ENCODE assay signal across 8 mouse cellular contexts in genomic region chr5:33995843-33996693, GRCm38 (mm10). TPM values are rescaled to one million over a fixed set of nuclear protein-coding genes. Genes with fewer than 3 reads are reported as not detected.
DNase-seq lines count a peak whose midpoint lies in the region; ATAC-seq and TF ChIP-seq lines count a peak whose summit lies in the region.

Gene Nat8l, plus strand, starts transcription at chr5:33995984.

- no peaks in the 10 kb centered on the region for H3K36me3 ChIP-seq in ES-Bruce4 (ENCODE audit: control insufficient read depth, insufficient read depth, low read length, poor library complexity, severe bottlenecking)
- peaks cover 19% of the 10 kb centered on the region for H3K36me3 ChIP-seq in forebrain, embryonic 10.5 days (replicated peaks)
- H3K36me3 ChIP-seq in megakaryocyte, embryonic 14.5 days (replicated peaks; ENCODE audit: low read length) = no peaks in the 10 kb centered on the region

- peak within 1 kb of the TSS; percentile 71 for H3K4me3 ChIP-seq in ES-Bruce4 (ENCODE audit: low read depth, low read length)
- H3K4me3 ChIP-seq in forebrain, embryonic 10.5 days = peak within 1 kb of the TSS; percentile 80
- peak within 1 kb of the TSS; percentile 92 for H3K4me3 ChIP-seq in megakaryocyte, embryonic 14.5 days (replicated peaks)

- H3K27me3 ChIP-seq in ES-Bruce4 (ENCODE audit: control insufficient read depth, insufficient read depth, low read length, poor library complexity, severe bottlenecking) = peaks cover 11% of the 10 kb centered on the region; the same call in 1 of the 2 replicates
- peaks cover 57% of the 10 kb centered on the region for H3K27me3 ChIP-seq in forebrain, embryonic 10.5 days (ENCODE audit: poor library complexity, severe bottlenecking)
- peaks cover 72% of the 10 kb centered on the region for H3K27me3 ChIP-seq in megakaryocyte, embryonic 14.5 days (replicated peaks)

- no peak within 1 kb of the TSS for H3K27ac ChIP-seq in ES-Bruce4 (ENCODE audit: insufficient read depth, low read length)
- H3K27ac ChIP-seq in forebrain, embryonic 10.5 days = peak within 1 kb of the TSS; percentile 92

- ATAC-seq in hematopoietic stem cell, adult 5-6 weeks (replicated peaks in 1 of 2; ENCODE audit: insufficient read depth in 1 of 2, low FRiP score in 2 of 2, low TSS enrichment in 1 of 2, low read depth in 1 of 2, poor library complexity in 2 of 2, severe bottlenecking in 2 of 2) = peak; percentile 55 to 68

- TF ChIP-seq POLR2A in ES-Bruce4 (IDR thresholded peaks at IDR 0.05; ENCODE audit: insufficient read depth, low read length) = no peak

- peaks cover 2% of the 10 kb centered on the region for H3K4me1 ChIP-seq in ES-Bruce4 (ENCODE audit: control insufficient read depth, insufficient read depth, low read length)
- peaks cover 41% of the 10 kb centered on the region for H3K4me1 ChIP-seq in forebrain, embryonic 10.5 days
- H3K4me1 ChIP-seq in megakaryocyte, embryonic 14.5 days = peaks cover 34% of the 10 kb centered on the region

- H3K9me3 ChIP-seq in ES-Bruce4 (replicated peaks; ENCODE audit: control insufficient read depth, insufficient read depth, low read length, poor library complexity, severe bottlenecking) = no peaks in the 10 kb centered on the region
- H3K9me3 ChIP-seq in forebrain, embryonic 10.5 days = no peaks in the 10 kb centered on the region
- H3K9me3 ChIP-seq in megakaryocyte, embryonic 14.5 days = peaks cover 23% of the 10 kb centered on the region

- peak within 1 kb of the TSS; percentile 66 for H3K9ac ChIP-seq in ES-Bruce4 (ENCODE audit: low read depth, poor library complexity, severe bottlenecking)

- TF ChIP-seq EP300 in ES-Bruce4 (IDR thresholded peaks at IDR 0.05; ENCODE audit: insufficient read depth, low read depth, low read length) = no peak

- under 1% methylated on average over 90 of the region's 90 CpGs for WGBS in forebrain, embryonic 10.5 days

- no peak for TF ChIP-seq CTCF in ES-Bruce4 (IDR thresholded peaks at IDR 0.05; ENCODE audit: low read depth, low read length)

- DNase-seq in brain, adult 2 months (ENCODE audit: low read depth, low spot score) = peak; percentile 97
- DNase-seq in forebrain, embryonic 10.5 days (ENCODE audit: extremely low spot score, low spot score) = peak; percentile 84
- peak; percentile 82 to 91 for DNase-seq in left cerebral cortex, adult 8-10 months (ENCODE audit: low spot score in 2 of 2)
- peak; percentile 90 for DNase-seq in right cerebral cortex, postnatal 4 days
- DNase-seq in T-cell, adult 2 months (ENCODE audit: low spot score) = no peak

RNA-seq across cellular contexts. Expression of gene Nat8l, which starts in this region (rescaled TPM):
- 0.63 and 0.84 TPM in 2 replicates for polyA plus RNA-seq in ES-Bruce4 (2011; ENCODE audit: insufficient read depth, insufficient read length, low read depth, missing spikeins)
- polyA plus RNA-seq in forebrain, embryonic 10.5 days (2016; fragmentation: Nextera tagmentation; extraction: Ambion mirVana) = 1.5 and 1.6 TPM in 2 replicates
- 1.3 and 1.6 TPM in 2 replicates for total RNA-seq in hematopoietic stem cell, adult 5-6 weeks (2017)
- total RNA-seq in left cerebral cortex, adult 8-10 months (2022) = 100 to 1,000 TPM; 199 to 235 (median 210) TPM
- polyA plus RNA-seq in megakaryocyte, embryonic 14.5 days (2012; ENCODE audit: insufficient read depth, low replicate concordance) = 0.57 and 1.3 TPM in 2 replicates

Comparison
In these comparisons a context has a peak if more than half of its experiments do, and no peak if none do; other contexts are left out.
1. RNA of gene Nat8l (total RNA-seq): 199 to 235 TPM in left cerebral cortex, adult 8-10 months; 1.3 to 1.6 TPM in hematopoietic stem cell, adult 5-6 weeks; every median in the first group is over 10 times any median in the second.
2. Peak in every context shown above with its lines, with median percentiles within 50 percentile points of each other: H3K4me3 ChIP-seq.